Mouse (Mus musculus) liver, adult 2 months (tissue): ENCODE data around the gene Rab40b.
"Not testable (repeated sequence)": the region's sequence is repeated elsewhere in the genome, so short reads cannot be mapped to it uniquely, and the experiment has no call there.

Experiments
- CTCF ChIP-seq: fragments of 200-500 bp; IDR thresholded peaks from 2 replicates; pipeline ENCODE4 v1.5.1; 2011; ENCODE audit warnings: low read depth, low read length, control low read depth
- POLR2A ChIP-seq: fragments of 200-500 bp; IDR thresholded peaks from 2 replicates; pipeline ENCODE4 v1.6.1; 2011; ENCODE audit warnings: low read length, control low read depth; ENCODE audit not compliant: insufficient read depth; ENCODE audit errors: extremely low read depth

GRCm38 (mm10) chr11:121342423-121342822 is 45.6 kb downstream of the Rab40b start:
- not testable (repeated sequence) for TF ChIP-seq CTCF, POLR2A
